Mouse (Mus musculus): ENCODE results near the gene Arhgdia.

- TF ChIP-seq CHD2 (IDR thresholded peaks at IDR 0.05; ENCODE audit: low read depth, low read length) (no peak), MAFK (IDR thresholded peaks at IDR 0.05; ENCODE audit: insufficient read depth, low read depth, low read length) (no peak)
Measured at GRCm38 (mm10) chr11:120530085-120530964, 51.1 kb downstream of the Arhgdia start, which contains the start of gene Gcgr.

All from ES-E14 (cell line).